Mouse (Mus musculus) embryonic stem cell, embryonic (primary cell): ENCODE results near the gene Gm12695.

ENCODE experiments used
- CTCF ChIA-PET, 4 experiments: fragments of 300-600 bp in 2 of 4; fragments of 350-600 bp in 2 of 4; sonication (Branson Sonifier 250); formaldehyde crosslinking; loops; one replicate each; lab custom pipeline; 2022; ENCODE audit warnings: inconsistent platforms in 2 of 4; lab: Charles Lee
- POLR2A ChIA-PET, 4 experiments: fragments of 300-600 bp in 2 of 4; fragments of 350-600 bp in 2 of 4; sonication (Branson Sonifier 250); formaldehyde crosslinking; loops; one replicate each; lab custom pipeline; 2022; ENCODE audit warnings: antibody characterized with exemption in 4 of 4, inconsistent platforms in 1 of 4; lab: Charles Lee

Gm12695 gene

GRCm38 (mm10) chr4:96718503-96718902 is 66.5 kb downstream of the Gm12695 start:
- CTCF ChIA-PET = no interaction called here
- POLR2A ChIA-PET = no interaction called here

DNA sequence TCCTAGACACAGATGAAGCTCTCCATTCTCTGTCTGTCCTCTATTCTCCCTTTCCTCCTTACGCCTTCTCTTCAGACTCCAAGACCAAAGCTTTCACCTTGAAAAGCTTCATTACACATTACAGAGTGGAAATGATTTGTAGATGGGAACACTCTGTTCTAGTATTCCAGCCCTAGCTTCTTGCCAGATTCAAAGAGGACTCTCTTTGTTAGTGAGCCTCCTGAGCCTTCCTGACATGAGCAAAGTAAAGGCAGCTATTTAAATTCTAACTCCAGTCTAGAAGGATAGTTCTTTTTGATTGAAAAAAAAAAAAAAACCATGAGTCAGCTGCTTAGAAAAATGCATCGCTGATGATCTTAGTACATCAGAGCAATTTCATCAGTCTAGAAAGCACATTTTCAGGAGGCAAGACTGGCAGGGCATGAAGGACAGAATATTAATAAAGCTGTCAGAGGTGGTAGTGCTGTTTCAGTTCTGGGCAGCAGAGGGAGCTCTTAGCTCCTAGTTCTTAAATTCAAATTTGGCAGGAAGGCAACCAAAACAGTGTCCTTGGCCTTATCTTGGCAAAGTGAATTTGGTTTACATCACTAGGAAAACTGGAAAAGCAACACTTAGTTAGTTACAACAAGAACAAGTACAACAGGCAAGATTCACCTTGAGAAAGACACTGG is 79.6 kb downstream of the Gm12695 start:
- ChIA-PET CTCF (interaction anchor here (0.6 to 1.4 kb wide), 30 partner anchors 8 to 1999 kb away, joined by 3 to 11 read pairs (median 3); partner anchors contain the start of gene Cyp2j9 (in 1 of the 4)), POLR2A (interaction anchor here in 2 of 4 experiments (0.7 kb wide), 2 partner anchors 176 to 827 kb away, joined by 3 to 4 read pairs; no protein-coding TSS in a partner anchor)

- ChIA-PET CTCF (interaction anchor here in 1 of 4 experiments (1.1 kb wide), 1 partner anchor 15 kb away, joined by 4 read pairs; no protein-coding TSS in a partner anchor), POLR2A (no interaction called here)
Observed at GRCm38 (mm10) chr4:96698218-96698561, 86.8 kb downstream of the Gm12695 start.

DNA sequence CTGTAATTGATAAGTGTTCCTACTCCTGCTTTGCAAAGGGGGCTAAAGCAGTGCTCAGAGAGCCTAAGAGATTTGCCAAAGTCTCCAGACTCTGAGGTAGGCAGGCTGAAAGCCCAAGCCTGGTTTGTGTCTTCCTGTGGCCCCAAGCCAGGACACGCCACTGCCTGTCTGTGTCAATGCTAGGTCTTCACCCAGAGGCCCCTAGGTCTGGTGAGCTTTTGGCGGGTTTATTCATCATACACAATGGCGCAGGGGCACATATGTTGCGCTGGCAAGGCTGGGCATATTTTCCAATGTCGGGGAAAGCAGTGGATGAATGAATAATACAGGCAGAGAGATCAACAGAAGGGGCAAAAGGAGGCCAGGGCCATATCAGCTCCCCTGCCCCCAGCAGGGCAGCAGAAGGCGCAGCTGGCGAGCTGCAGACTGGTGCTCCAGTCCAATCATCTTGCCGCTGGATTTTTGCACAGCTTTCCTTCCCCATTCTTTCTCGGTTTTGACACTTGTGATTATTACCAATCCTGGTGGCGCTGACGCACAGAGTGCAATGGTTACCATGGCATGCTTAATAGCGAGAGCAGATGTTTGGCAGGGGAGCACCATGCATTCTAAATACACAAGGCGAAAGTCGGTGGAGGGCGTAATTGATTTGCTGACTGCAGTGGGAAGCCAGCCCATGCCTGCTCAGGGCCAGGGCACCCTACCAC is 87.3 kb downstream of the Gm12695 start:
- CTCF ChIA-PET = interaction anchor here in 3 of 4 experiments (0.5 to 2.4 kb wide), 5 partner anchors 8 to 1048 kb away, joined by 3 to 9 read pairs (median 4); no protein-coding TSS in a partner anchor

DNA sequence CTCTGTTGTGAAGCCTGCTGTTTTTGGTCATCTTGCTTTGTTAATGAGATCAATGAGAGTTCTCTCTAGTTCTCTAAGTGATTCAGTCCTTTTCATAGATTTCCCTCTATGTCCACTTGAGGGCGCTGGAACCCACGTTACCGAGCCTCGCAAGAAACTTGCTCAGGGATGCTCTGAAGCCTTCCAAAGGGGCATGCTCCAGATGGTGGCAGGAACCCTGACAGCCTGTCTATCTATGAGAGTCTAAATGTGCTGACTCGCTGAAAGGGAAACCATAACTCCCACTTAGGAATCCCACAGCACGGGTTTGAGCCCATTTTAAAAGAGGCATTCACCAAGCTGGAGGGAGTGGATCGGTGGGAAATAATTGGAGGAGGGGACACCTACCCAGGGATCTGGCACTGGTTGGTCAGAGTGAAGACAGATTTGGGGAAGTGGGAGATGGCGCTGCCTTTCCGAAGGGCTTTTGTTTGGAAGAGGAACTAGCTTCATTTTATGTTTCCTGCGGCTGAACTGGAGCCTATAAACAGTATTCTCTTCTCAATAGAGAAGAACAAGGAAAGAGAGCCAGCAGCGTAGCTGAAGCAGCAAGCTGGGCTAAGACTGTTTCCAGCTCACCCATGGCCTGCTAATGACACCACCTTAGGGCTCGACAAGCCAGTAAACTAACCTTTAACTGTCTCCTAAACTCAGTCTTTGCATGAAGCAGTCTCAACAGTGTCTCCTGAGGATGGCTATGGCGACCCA is 88.2 kb downstream of the Gm12695 start:
- CTCF ChIA-PET = interaction anchor here in 3 of 4 experiments (0.5 to 2.4 kb wide), 6 partner anchors 9 to 1418 kb away, joined by 3 to 9 read pairs (median 4); no protein-coding TSS in a partner anchor
- POLR2A ChIA-PET = interaction anchor here in 1 of 4 experiments (0.8 kb wide), 1 partner anchor 15 kb away, joined by 3 read pairs; no protein-coding TSS in a partner anchor

More for the DNA sequence above, 87.3 kb downstream of the Gm12695 start:
- POLR2A ChIA-PET = no interaction called here

GRCm38 (mm10) chr4:96687358-96687803 is 97.6 kb downstream of the Gm12695 start:
- ChIA-PET CTCF (no interaction called here), POLR2A (no interaction called here)

DNA sequence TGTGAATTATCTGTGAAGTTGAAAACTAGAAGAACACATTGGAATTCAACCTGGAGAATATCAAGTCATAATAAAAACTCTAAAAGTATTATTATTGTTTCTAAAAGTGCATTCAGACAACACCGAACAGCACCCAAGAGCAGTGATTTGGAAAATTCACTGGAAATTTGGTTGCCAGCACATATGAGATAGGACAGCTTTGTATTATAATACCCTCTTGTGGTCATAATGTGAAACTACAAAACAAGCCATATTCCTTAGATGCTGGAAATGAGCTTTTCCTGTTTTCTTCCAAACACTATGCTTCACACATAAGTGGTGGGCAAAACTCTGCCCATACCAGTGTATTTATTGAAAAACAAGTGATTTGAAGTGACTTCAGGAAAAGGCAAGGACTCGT is 101.5 kb downstream of the Gm12695 start:
- CTCF ChIA-PET = interaction anchor here (0.7 to 1.2 kb wide), 8 partner anchors 10 to 442 kb away, joined by 3 to 10 read pairs (median 4); no protein-coding TSS in a partner anchor

DNA sequence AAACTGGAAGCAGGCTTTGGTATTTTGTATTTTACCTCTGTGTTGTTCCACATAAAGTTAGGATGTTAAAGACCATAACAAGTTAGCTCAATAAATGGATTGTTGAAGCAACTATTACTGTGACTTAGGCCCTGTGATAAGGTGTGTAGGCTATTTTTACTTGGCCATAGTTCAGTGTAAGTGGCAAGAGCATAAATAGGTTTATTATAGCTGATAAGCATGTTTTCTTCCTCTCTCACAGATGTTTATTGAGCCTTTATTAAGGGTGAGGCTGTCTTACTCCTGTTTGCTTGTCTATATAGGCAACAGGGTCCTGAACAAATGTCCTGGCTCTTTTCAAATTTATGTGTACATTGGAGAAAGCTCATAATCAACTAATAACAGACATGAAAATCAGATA is 104.0 kb downstream of the Gm12695 start:
- ChIA-PET POLR2A (no interaction called here), CTCF (interaction anchor here in 1 of 4 experiments (0.5 kb wide), 1 partner anchor 20 kb away, joined by 3 read pairs; no protein-coding TSS in a partner anchor)

More for the DNA sequence above, 101.5 kb downstream of the Gm12695 start:
- POLR2A ChIA-PET = no interaction called here

DNA sequence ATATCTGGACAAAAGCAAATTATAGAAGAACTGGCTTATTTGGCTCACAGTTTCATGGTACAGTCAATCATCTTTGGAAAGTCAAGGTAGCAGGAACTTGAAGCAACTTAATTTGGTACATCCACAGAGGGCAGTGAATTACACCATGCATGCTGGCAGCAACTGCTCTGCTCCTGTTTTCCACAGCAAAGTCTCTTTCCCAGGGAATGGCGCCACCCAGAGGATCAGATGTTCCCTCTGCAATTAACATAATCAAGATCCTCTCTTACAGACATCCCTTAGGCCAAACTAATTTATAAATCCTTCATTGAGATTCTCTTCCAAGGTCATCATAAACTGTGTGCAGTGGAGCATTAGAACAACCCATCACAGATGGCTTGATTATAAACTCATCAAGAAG is 104.8 kb downstream of the Gm12695 start:
- POLR2A ChIA-PET = no interaction called here
- CTCF ChIA-PET = no interaction called here
